Mouse (Mus musculus) limb, embryonic 14.5 days (tissue): Measurements from ENCODE around the gene Brix1. TPM values are rescaled to one million over a fixed set of nuclear protein-coding genes. Genes with fewer than 3 reads are reported as not detected.

ENCODE experiments used
- ATAC-seq: fragments of 200-750 bp; cut with Nextera tagmentation; 2 replicates; pipeline ENCODE4 v1.8.0; 2017; ENCODE audit warnings: low read depth, moderate number of reproducible peaks, moderate TSS enrichment; ENCODE audit not compliant: low FRiP score
- DNase-seq: peaks from one replicate; pipeline ENCODE4 v3.0.0-alpha.2; 2015; ENCODE audit warnings: low spot score
- H3K27ac ChIP-seq: fragments of 300-500 bp; sonication (generic); replicated peaks from 2 replicates; pipeline ENCODE4 v1.5.1; 2014; ENCODE audit warnings: low read depth, mild to moderate bottlenecking, low read length, moderate library complexity, mixed read lengths
- H3K27me3 ChIP-seq: fragments of 300-500 bp; sonication (generic); 2 replicates; pipeline ENCODE4 v1.6.1; 2014; ENCODE audit warnings: low read length, mixed read lengths; ENCODE audit not compliant: control insufficient read depth, insufficient read depth
- H3K36me3 ChIP-seq: fragments of 300-500 bp; sonication (generic); 2 replicates; pipeline ENCODE4 v1.6.1; 2014; ENCODE audit warnings: mild to moderate bottlenecking, low read length, moderate library complexity, mixed read lengths; ENCODE audit not compliant: control insufficient read depth, insufficient read depth
- H3K4me1 ChIP-seq: fragments of 300-500 bp; sonication (generic); 2 replicates; pipeline ENCODE4 v1.6.1; 2014; ENCODE audit warnings: antibody characterized with exemption, low read length, mixed read lengths; ENCODE audit not compliant: control insufficient read depth, insufficient read depth
- H3K4me2 ChIP-seq: fragments of 300-500 bp; sonication (generic); replicated peaks from 2 replicates; pipeline ENCODE4 v1.6.1; 2014; ENCODE audit warnings: low read depth, mild to moderate bottlenecking, low read length, moderate library complexity; ENCODE audit not compliant: severe bottlenecking
- H3K4me3 ChIP-seq: fragments of 300-500 bp; sonication (generic); replicated peaks from 2 replicates; pipeline ENCODE4 v1.5.1; 2014; ENCODE audit warnings: low read length
- H3K9ac ChIP-seq: fragments of 300-500 bp; sonication (generic); 2 replicates; pipeline ENCODE4 v1.6.1; 2014; ENCODE audit warnings: mild to moderate bottlenecking, low read depth, low read length, moderate library complexity; ENCODE audit not compliant: severe bottlenecking
- H3K9me3 ChIP-seq: fragments of 300-500 bp; sonication (generic); 2 replicates; pipeline ENCODE4 v1.6.1; 2016; ENCODE audit warnings: low read length; ENCODE audit not compliant: control insufficient read depth
- POLR2A ChIP-seq: fragments of 200-500 bp; IDR thresholded peaks from 2 replicates; pipeline ENCODE4 v1.8.0; 2012; ENCODE audit warnings: inconsistent platforms, mild to moderate bottlenecking, moderate library complexity, borderline replicate concordance; ENCODE audit not compliant: insufficient read depth, insufficient read length; ENCODE audit errors: extremely low read depth
- WGBS: fragments of 180-500 bp; shearing (Covaris S2); extraction: QIAGEN DNeasy Blood & Tissue Kit; methylation state at CpG from one replicate; pipeline ENCODE4 v1.1.7; 2014; 5-methylcytosine and 5-hydroxymethylcytosine counted together
- polyA plus RNA-seq, 2 experiments: library from polyadenylated mRNA; depleted of rRNA in 1 of 2; stranded (reverse) in 1 of 2; unstranded in 1 of 2; fragments of >200 nt; fragmentation: Nextera tagmentation in 1 of 2; extraction: Ambion mirVana in 1 of 2; gene quantifications; 2 replicates each; pipeline versions ENCODE4 v1.2.1 to v1.2.3; 2012 to 2014

Brix1 gene
- polyA plus RNA-seq, 2 experiments: 30.4 to 106 TPM

- no peak for TF ChIP-seq POLR2A
- no peak overlapping the region for H3K27ac ChIP-seq
- DNase-seq (no peak), ATAC-seq (no peak)
- H3K27me3 ChIP-seq: no peaks in the 10 kb centered on the region
- WGBS: 88% methylated on average over 13 of the region's 13 CpGs
- H3K36me3 ChIP-seq: no peaks in the 10 kb centered on the region
- no peak overlapping the region for H3K9ac ChIP-seq
- H3K9me3 ChIP-seq: no peaks in the 10 kb centered on the region
- H3K4me1 ChIP-seq: no peaks in the 10 kb centered on the region
- no peak overlapping the region for H3K4me2 ChIP-seq
- no peak overlapping the region for H3K4me3 ChIP-seq
Observed at GRCm38 (mm10) chr15:10426545-10427266, 59.0 kb downstream of the Brix1 start.

GRCm38 (mm10) chr15:10426124-10426523 is 59.6 kb downstream of the Brix1 start:
- no peak overlapping the region for H3K4me3 ChIP-seq
- no peak for TF ChIP-seq POLR2A
- H3K9ac ChIP-seq: no peak overlapping the region
- 92% methylated on average over 6 of the region's 6 CpGs for WGBS
- DNase-seq: no peak
- no peak for ATAC-seq
- no peak overlapping the region for H3K4me2 ChIP-seq
- no peaks in the 10 kb centered on the region for H3K36me3 ChIP-seq
- H3K27ac ChIP-seq: no peak overlapping the region
- no peaks in the 10 kb centered on the region for H3K9me3 ChIP-seq
- no peaks in the 10 kb centered on the region for H3K27me3 ChIP-seq
- H3K4me1 ChIP-seq: no peaks in the 10 kb centered on the region

Other genes with a start within 250 kb of the Brix1 start
- not detected in 2 replicates for gene Gm21973, start 160.6 kb downstream of the Brix1 start, polyA plus RNA-seq (2012; rRNA removed)
- not detected in 2 replicates for gene Gm21973, start 160.6 kb downstream of the Brix1 start, polyA plus RNA-seq (2014; fragmentation: Nextera tagmentation; extraction: Ambion mirVana)
- gene Agxt2, start 127.4 kb downstream of the Brix1 start, polyA plus RNA-seq (2012; rRNA removed): not detected in 2 replicates
- not detected in 2 replicates for gene Agxt2, start 127.4 kb downstream of the Brix1 start, polyA plus RNA-seq (2014; fragmentation: Nextera tagmentation; extraction: Ambion mirVana)
- 6.3 and 13.2 TPM in 2 replicates for gene Dnajc21, start 15.4 kb downstream of the Brix1 start, polyA plus RNA-seq (2012; rRNA removed)
- 16.1 and 19.1 TPM in 2 replicates for gene Dnajc21, start 15.4 kb downstream of the Brix1 start, polyA plus RNA-seq (2014; fragmentation: Nextera tagmentation; extraction: Ambion mirVana)
- 29.3 and 33.1 TPM in 2 replicates for gene Rad1, start 71 bp upstream of the Brix1 start, polyA plus RNA-seq (2012; rRNA removed)
- 10.7 and 14.3 TPM in 2 replicates for gene Rad1, start 71 bp upstream of the Brix1 start, polyA plus RNA-seq (2014; fragmentation: Nextera tagmentation; extraction: Ambion mirVana)
- not detected in 2 replicates for gene Ttc23l, start 72.7 kb upstream of the Brix1 start, polyA plus RNA-seq (2012; rRNA removed)
- not detected in 2 replicates for gene Ttc23l, start 72.7 kb upstream of the Brix1 start, polyA plus RNA-seq (2014; fragmentation: Nextera tagmentation; extraction: Ambion mirVana)
- 38.6 and 44.6 TPM in 2 replicates for gene Rai14, start 228.7 kb upstream of the Brix1 start, polyA plus RNA-seq (2012; rRNA removed)
- 57.2 and 66.4 TPM in 2 replicates for gene Rai14, start 228.7 kb upstream of the Brix1 start, polyA plus RNA-seq (2014; fragmentation: Nextera tagmentation; extraction: Ambion mirVana)